Mouse (Mus musculus) megakaryocyte, embryonic 14.5 days (primary cell): ENCODE data around the gene Ankrd28.

Source experiments
- FLI1 ChIP-seq: IDR thresholded peaks from 2 replicates; pipeline ENCODE4 v1.6.1; 2012; ENCODE audit warnings: low read length, inconsistent platforms, mixed read lengths
- GATA1 ChIP-seq: IDR thresholded peaks from 3 replicates; pipeline ENCODE4 v1.6.1; 2012; ENCODE audit warnings: mixed read lengths, low read length, inconsistent platforms, borderline replicate concordance

DNA sequence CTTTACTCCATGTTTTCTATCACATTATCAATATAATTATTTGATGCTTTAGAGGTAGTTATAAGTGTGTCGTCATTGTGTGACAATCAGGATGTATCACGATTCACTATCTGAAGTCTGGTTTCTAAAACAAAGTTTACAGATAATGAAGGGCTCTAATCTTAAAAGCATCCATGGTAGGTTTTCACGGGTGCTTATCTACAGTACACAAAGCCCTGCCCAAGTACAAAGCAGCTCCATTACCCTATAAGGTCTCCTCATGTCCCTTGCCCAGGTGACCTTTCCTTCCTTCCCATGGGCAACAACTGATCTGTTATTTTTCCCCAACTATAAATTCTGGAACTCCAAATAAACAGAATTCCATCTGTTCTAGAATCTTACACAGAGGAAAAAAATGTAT lies 87.9 kb downstream of the Ankrd28 start:
- TF ChIP-seq GATA1 (no peak), FLI1 (no peak)
